Mouse (Mus musculus) ES-E14 (cell line): ENCODE results near the gene Hcn1. TPM values are rescaled to one million over a fixed set of nuclear protein-coding genes. Genes with fewer than 3 reads are reported as not detected.

Experiments used
- DNase-seq: peaks from one replicate; pipeline ENCODE4 v3.0.0-alpha.2; 2013; ENCODE audit warnings: low read depth, low spot score
- H3K27ac ChIP-seq: 2 replicates; pipeline ENCODE4 v1.5.1; 2012; ENCODE audit warnings: low read depth, mild to moderate bottlenecking, low read length, moderate library complexity, mixed read lengths; ENCODE audit not compliant: poor library complexity, insufficient read depth, severe bottlenecking
- H3K36me3 ChIP-seq: 2 replicates; pipeline ENCODE4 v1.6.1; 2012; ENCODE audit warnings: mild to moderate bottlenecking, low read length, moderate library complexity, mixed read lengths; ENCODE audit not compliant: control insufficient read depth, poor library complexity, insufficient read depth, severe bottlenecking
- H3K4me1 ChIP-seq, 2 experiments: fragments of 150-350 bp in 1 of 2; sonication (generic) in 1 of 2; 2 replicates each; pipeline ENCODE4 v1.6.1; 2012; ENCODE audit warnings: low read length in 2 of 2, mild to moderate bottlenecking in 1 of 2, mixed read lengths in 1 of 2; ENCODE audit not compliant: control insufficient read depth in 2 of 2, insufficient read depth in 2 of 2, poor library complexity in 1 of 2
- H3K4me3 ChIP-seq, 2 experiments: fragments of 150-350 bp in 1 of 2; sonication (generic) in 1 of 2; 2 replicates each; pipeline ENCODE4 v1.5.1; 2012; ENCODE audit warnings: low read length in 2 of 2, low read depth in 1 of 2, mild to moderate bottlenecking in 1 of 2, mixed read lengths in 1 of 2; ENCODE audit not compliant: insufficient read depth in 1 of 2, poor library complexity in 1 of 2, severe bottlenecking in 1 of 2
- H3K9ac ChIP-seq: 2 replicates; pipeline ENCODE4 v1.6.1; 2012; ENCODE audit warnings: low read depth, mild to moderate bottlenecking, low read length, mixed read lengths; ENCODE audit not compliant: poor library complexity, insufficient read depth, severe bottlenecking
- H3K9me3 ChIP-seq: fragments of 150-350 bp; sonication (generic); 2 replicates; pipeline ENCODE4 v1.6.1; 2012; ENCODE audit warnings: low read depth, mild to moderate bottlenecking, low read length; ENCODE audit not compliant: control insufficient read depth, insufficient read depth
- CHD2 ChIP-seq: IDR thresholded peaks from 2 replicates; pipeline ENCODE4 v1.6.1; 2014; ENCODE audit warnings: mild to moderate bottlenecking, low read depth, low read length, inconsistent platforms
- HCFC1 ChIP-seq: IDR thresholded peaks from 2 replicates; pipeline ENCODE4 v1.6.1; 2012; ENCODE audit warnings: low read length, inconsistent platforms, borderline replicate concordance; ENCODE audit not compliant: insufficient read depth
- MAFK ChIP-seq: IDR thresholded peaks from 2 replicates; pipeline ENCODE4 v1.6.1; 2014; ENCODE audit warnings: mild to moderate bottlenecking, low read depth, low read length, inconsistent platforms; ENCODE audit not compliant: insufficient read depth
- ZC3H11A ChIP-seq: IDR thresholded peaks from 2 replicates; pipeline ENCODE4 v1.6.1; 2012; ENCODE audit warnings: low read depth, mild to moderate bottlenecking, inconsistent platforms, low read length, borderline replicate concordance
- ZNF384 ChIP-seq: IDR thresholded peaks from 2 replicates; pipeline ENCODE4 v1.6.1; 2012; ENCODE audit warnings: low read depth, low read length, inconsistent platforms
- in situ Hi-C, 2 experiments: fragments of 600-800 bp; cut with MboI; formaldehyde crosslinking; loops; one replicate each; pipeline ENCODE4 v1.15.1; 2025; ENCODE audit warnings: low sequenced_read_pairs in 2 of 2, inconsistent platforms in 1 of 2; ENCODE audit not compliant: unreplicated experiment in 2 of 2
- total RNA-seq: library from RNA; depleted of rRNA; stranded (reverse); fragments of 300-350 nt; gene quantifications from 2 replicates; pipeline ENCODE4 v1.2.3, GENCODE M21; 2012; rRNA removed

Hcn1 gene
- 0.05 and 0.09 TPM in 2 replicates for total RNA-seq

- TF ChIP-seq CHD2: no peak
- TF ChIP-seq HCFC1: no peak
- TF ChIP-seq ZNF384: no peak
- Histone ChIP-seq H3K4me1 (no peaks in the 10 kb centered on the region), H3K27ac (no peak within 1 kb of the TSS; the same call in 1 of the 2 replicates), H3K9ac (peak within 1 kb of the TSS; percentile 81), H3K36me3 (no peaks in the 10 kb centered on the region), H3K9me3 (no peaks in the 10 kb centered on the region), H3K4me3 (peak within 1 kb of the TSS; percentile 73 to 83)
- in situ Hi-C loops: no loop called here
- DNase-seq: peak; percentile 62
Observed at GRCm38 (mm10) chr13:117602181-117602580, at the start of gene Hcn1. Gene Hcn1, plus strand, starts transcription at chr13:117602320.

GRCm38 (mm10) chr13:117567251-117567650 lies 34.9 kb upstream of the Hcn1 start:
- in situ Hi-C loops: no loop called here

GRCm38 (mm10) chr13:117571747-117572146 lies 30.4 kb upstream of the Hcn1 start:
- H3K9ac ChIP-seq: no peak overlapping the region
- H3K4me3 ChIP-seq: no peak overlapping the region
- no peaks in the 10 kb centered on the region for H3K36me3 ChIP-seq
- no peak for DNase-seq
- no peaks in the 10 kb centered on the region for H3K4me1 ChIP-seq
- H3K9me3 ChIP-seq: no peaks in the 10 kb centered on the region
- in situ Hi-C loops: no loop called here
- TF ChIP-seq ZNF384 (no peak), CHD2 (no peak), HCFC1 (no peak), MAFK (no peak)
- H3K27ac ChIP-seq: no peak overlapping the region

More at GRCm38 (mm10) chr13:117567251-117567650, 34.9 kb upstream of the Hcn1 start:
- Histone ChIP-seq H3K4me1 (no peaks in the 10 kb centered on the region), H3K4me3 (no peak overlapping the region), H3K36me3 (no peaks in the 10 kb centered on the region), H3K9me3 (no peaks in the 10 kb centered on the region), H3K27ac (no peak overlapping the region), H3K9ac (no peak overlapping the region)
- TF ChIP-seq CHD2: no peak
- TF ChIP-seq MAFK: no peak
- TF ChIP-seq ZNF384: no peak
- no peak for TF ChIP-seq HCFC1
- no peak for TF ChIP-seq ZC3H11A
- no peak for DNase-seq

- TF ChIP-seq ZC3H11A (no peak), ZNF384 (no peak)
Observed at GRCm38 (mm10) chr13:117594494-117595182, 7.5 kb upstream of the Hcn1 start.

GRCm38 (mm10) chr13:117595183-117595532 lies 7.0 kb upstream of the Hcn1 start:
- H3K4me1 ChIP-seq: no peaks in the 10 kb centered on the region
- no peak overlapping the region for H3K27ac ChIP-seq
- DNase-seq: no peak
- TF ChIP-seq MAFK: no peak
- no peak for TF ChIP-seq ZC3H11A
- no peak for TF ChIP-seq CHD2
- no peak for TF ChIP-seq HCFC1
- TF ChIP-seq ZNF384: no peak
- H3K4me3 ChIP-seq: no peak overlapping the region
- no peaks in the 10 kb centered on the region for H3K9me3 ChIP-seq
- H3K9ac ChIP-seq: no peak overlapping the region
- in situ Hi-C loops: no loop called here
- H3K36me3 ChIP-seq: no peaks in the 10 kb centered on the region

More at GRCm38 (mm10) chr13:117594494-117595182, 7.5 kb upstream of the Hcn1 start:
- H3K27ac ChIP-seq: no peak overlapping the region
- H3K9me3 ChIP-seq: no peaks in the 10 kb centered on the region
- in situ Hi-C loops: no loop called here
- DNase-seq: no peak
- H3K4me1 ChIP-seq: no peaks in the 10 kb centered on the region
- no peak overlapping the region for H3K9ac ChIP-seq
- H3K36me3 ChIP-seq: no peaks in the 10 kb centered on the region
- no peak overlapping the region for H3K4me3 ChIP-seq
